Mouse (Mus musculus) liver, embryonic 14.5 days (tissue): Measurements from ENCODE around the gene Spata25. TPM values are rescaled to one million over a fixed set of nuclear protein-coding genes. Genes with fewer than 3 reads are reported as not detected.

ENCODE experiments used
- ATAC-seq: fragments of 200-750 bp; cut with Nextera tagmentation; 2 replicates; pipeline ENCODE4 v1.8.0; 2017; ENCODE audit warnings: moderate number of reproducible peaks, mild to moderate bottlenecking, moderate library complexity; ENCODE audit not compliant: insufficient read depth
- DNase-seq, 3 experiments: peaks; one replicate each; pipeline ENCODE4 v3.0.0-alpha.2; 2012 to 2013; ENCODE audit warnings: low read depth in 3 of 3, low spot score in 3 of 3
- H3K27ac ChIP-seq: fragments of 300-500 bp; sonication (generic); 2 replicates; pipeline ENCODE4 v1.5.1; 2014; ENCODE audit warnings: moderate library complexity, mild to moderate bottlenecking, control low read depth, inconsistent platforms
- H3K27me3 ChIP-seq: fragments of 300-500 bp; sonication (generic); 2 replicates; pipeline ENCODE4 v1.6.1; 2014; ENCODE audit warnings: mild to moderate bottlenecking, low read length, moderate library complexity; ENCODE audit not compliant: control insufficient read depth, insufficient read depth
- H3K36me3 ChIP-seq: fragments of 300-500 bp; sonication (generic); replicated peaks from 2 replicates; pipeline ENCODE4 v1.6.1; 2014; ENCODE audit warnings: low read depth; ENCODE audit not compliant: control insufficient read depth, insufficient read depth
- H3K4me1 ChIP-seq, 2 experiments: fragments of 200-500 bp in 1 of 2; fragments of 300-500 bp in 1 of 2; sonication (generic) in 1 of 2; replicated peaks; 2 replicates each; pipeline ENCODE4 v1.6.1; 2012 to 2014; ENCODE audit warnings: antibody characterized with exemption in 1 of 2, inconsistent platforms in 1 of 2, low read length in 1 of 2; ENCODE audit not compliant: control insufficient read depth in 2 of 2, insufficient read depth in 2 of 2
- H3K4me2 ChIP-seq: fragments of 300-500 bp; sonication (generic); 2 replicates; pipeline ENCODE4 v1.6.1; 2014; ENCODE audit warnings: low read depth, mild to moderate bottlenecking, control low read depth, moderate library complexity
- H3K4me3 ChIP-seq, 2 experiments: fragments of 200-500 bp in 1 of 2; fragments of 300-500 bp in 1 of 2; sonication (generic) in 1 of 2; 2 replicates each; pipeline ENCODE4 v1.5.1; 2012 to 2014; ENCODE audit warnings: low read depth in 2 of 2, low read length in 2 of 2, mild to moderate bottlenecking in 2 of 2, control low read depth in 1 of 2, inconsistent platforms in 1 of 2, moderate library complexity in 1 of 2; ENCODE audit not compliant: insufficient read depth in 1 of 2
- H3K9ac ChIP-seq: fragments of 300-500 bp; sonication (generic); replicated peaks from 2 replicates; pipeline ENCODE4 v1.6.1; 2014; ENCODE audit warnings: mild to moderate bottlenecking, control low read depth, moderate library complexity
- H3K9me3 ChIP-seq: fragments of 300-500 bp; sonication (generic); 2 replicates; pipeline ENCODE4 v1.6.1; 2016; ENCODE audit warnings: low read length, mixed read lengths; ENCODE audit not compliant: control insufficient read depth
- CTCF ChIP-seq: IDR thresholded peaks from 2 replicates; pipeline ENCODE4 v1.5.1; 2016; ENCODE audit warnings: antibody characterized with exemption, low read depth, control low read depth
- EP300 ChIP-seq: IDR thresholded peaks from 2 replicates; pipeline ENCODE4 v1.6.1; 2016; ENCODE audit warnings: antibody characterized with exemption, low read depth
- WGBS: fragments of 180-500 bp; shearing (Covaris S2); extraction: QIAGEN DNeasy Blood & Tissue Kit; methylation state at CpG from one replicate; pipeline ENCODE4 v1.1.7; 2014; ENCODE audit not compliant: insufficient replicate concordance; 5-methylcytosine and 5-hydroxymethylcytosine counted together
- polyA plus RNA-seq, 2 experiments: library from polyadenylated mRNA; depleted of rRNA in 1 of 2; stranded (reverse) in 1 of 2; unstranded in 1 of 2; fragments of >200 nt; fragmentation: Nextera tagmentation in 1 of 2; extraction: Ambion mirVana in 1 of 2; gene quantifications; 2 replicates each; pipeline versions ENCODE4 v1.2.1 to v1.2.3; 2012 to 2014

Spata25 gene
- polyA plus RNA-seq, 2 experiments = not detected

DNA sequence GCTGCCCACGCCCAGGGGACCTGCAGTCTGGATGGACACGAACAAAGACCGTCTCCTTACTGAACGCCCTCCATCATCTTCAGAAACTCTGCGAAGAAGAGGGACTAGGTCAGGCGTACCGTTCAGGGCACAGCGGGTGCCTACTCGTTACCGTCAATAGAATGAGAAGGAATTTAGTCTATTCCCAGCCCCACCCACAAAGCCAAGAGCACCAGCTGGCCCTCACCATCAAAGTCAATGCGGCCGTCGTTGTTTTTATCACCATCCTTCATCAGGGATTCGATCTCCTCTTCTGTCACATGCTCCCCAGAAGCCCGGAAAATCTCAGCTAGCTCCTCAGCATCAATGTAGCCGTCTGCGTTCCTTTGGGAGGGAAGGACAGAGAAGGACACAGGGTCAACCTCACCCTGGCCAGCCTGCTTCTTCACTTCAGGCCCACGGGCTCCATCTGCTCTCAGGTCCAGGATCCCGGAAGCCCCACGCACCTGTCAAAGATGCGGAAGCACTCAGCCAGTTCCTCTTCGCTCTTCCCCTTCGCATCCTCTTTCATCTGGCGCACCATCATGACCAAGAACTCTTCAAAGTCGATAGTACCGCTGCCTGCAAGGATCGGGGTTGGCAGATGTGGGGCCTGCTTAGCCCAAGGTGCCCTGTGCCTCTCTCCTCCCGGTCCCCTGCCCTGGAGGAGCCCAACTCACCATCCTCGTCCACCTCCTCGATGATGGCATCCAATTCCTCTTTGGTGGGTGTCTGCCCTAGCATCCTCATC is 50.9 kb downstream of the Spata25 start:
- TF ChIP-seq CTCF (no peak), EP300 (no peak)
- Histone ChIP-seq H3K27ac (no peak overlapping the region), H3K4me2 (no peak overlapping the region), H3K36me3 (peaks cover 10% of the 10 kb centered on the region), H3K9me3 (no peaks in the 10 kb centered on the region), H3K4me3 (no peak overlapping the region), H3K4me1 (peaks cover 15 to 17% of the 10 kb centered on the region in 2 experiments), H3K27me3 (peaks cover 21% of the 10 kb centered on the region; the same call in 1 of the 2 replicates), H3K9ac (no peak overlapping the region)
- ATAC-seq (no peak), DNase-seq (no peak)
- WGBS = 70% methylated on average over 30 of the region's 30 CpGs

DNA sequence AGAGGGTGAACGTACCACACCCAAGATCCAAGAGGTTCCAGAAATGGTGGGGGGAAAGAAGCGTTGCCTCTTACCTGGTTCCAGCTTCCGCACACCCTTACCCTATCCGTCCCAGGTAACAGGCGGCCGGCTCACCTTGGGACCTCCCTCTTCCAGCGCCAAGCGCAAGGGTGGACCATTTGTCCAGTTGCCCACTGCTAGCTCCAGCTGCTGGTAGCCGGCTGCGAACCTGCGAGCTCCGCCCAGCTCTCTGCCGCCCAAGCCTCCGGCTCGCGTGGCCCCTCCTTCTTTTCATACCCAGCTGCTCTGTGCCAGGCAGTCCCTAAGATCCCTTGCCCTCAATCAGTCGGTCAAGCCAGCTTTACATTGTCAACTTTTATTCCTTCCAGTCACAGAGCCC is 51.5 kb downstream of the Spata25 start:
- 54% methylated on average over 17 of the region's 17 CpGs for WGBS
- peaks cover 21% of the 10 kb centered on the region; the same call in 1 of the 2 replicates for H3K27me3 ChIP-seq
- H3K4me2 ChIP-seq = no peak overlapping the region
- H3K9me3 ChIP-seq = no peaks in the 10 kb centered on the region
- ATAC-seq = no peak
- TF ChIP-seq CTCF = no peak
- TF ChIP-seq EP300 = no peak
- peaks cover 17% of the 10 kb centered on the region for H3K36me3 ChIP-seq
- DNase-seq = no peak
- no peak overlapping the region for H3K9ac ChIP-seq
- H3K4me3 ChIP-seq = no peak overlapping the region
- H3K27ac ChIP-seq = no peak overlapping the region
- peaks cover 19 to 21% of the 10 kb centered on the region in 2 experiments for H3K4me1 ChIP-seq

Other genes starting within 250 kb of the Spata25 start
- 0.06 and 0.11 TPM in 2 replicates for gene Wfdc6a, start 243.1 kb downstream of the Spata25 start, polyA plus RNA-seq (2012; rRNA removed)
- gene Wfdc6a, start 243.1 kb downstream of the Spata25 start, polyA plus RNA-seq (2014; fragmentation: Nextera tagmentation; extraction: Ambion mirVana) = 0.19 TPM in 1 of 2 replicates, not detected in the other
- gene Eppin, start 234.9 kb downstream of the Spata25 start, polyA plus RNA-seq (2012; rRNA removed) = not detected in 2 replicates
- gene Eppin, start 234.9 kb downstream of the Spata25 start, polyA plus RNA-seq (2014; fragmentation: Nextera tagmentation; extraction: Ambion mirVana) = not detected in 2 replicates
- gene Wfdc6b, start 215.0 kb downstream of the Spata25 start, polyA plus RNA-seq (2012; rRNA removed) = not detected in 2 replicates
- not detected in 2 replicates for gene Wfdc6b, start 215.0 kb downstream of the Spata25 start, polyA plus RNA-seq (2014; fragmentation: Nextera tagmentation; extraction: Ambion mirVana)
- gene Wfdc8, start 214.9 kb downstream of the Spata25 start, polyA plus RNA-seq (2012; rRNA removed) = not detected in 2 replicates
- not detected in 2 replicates for gene Wfdc8, start 214.9 kb downstream of the Spata25 start, polyA plus RNA-seq (2014; fragmentation: Nextera tagmentation; extraction: Ambion mirVana)
- gene Wfdc16, start 189.7 kb downstream of the Spata25 start, polyA plus RNA-seq (2012; rRNA removed) = not detected in 2 replicates
- gene Wfdc16, start 189.7 kb downstream of the Spata25 start, polyA plus RNA-seq (2014; fragmentation: Nextera tagmentation; extraction: Ambion mirVana) = not detected in 2 replicates
- gene Wfdc10, start 172.5 kb downstream of the Spata25 start, polyA plus RNA-seq (2012; rRNA removed) = not detected in 2 replicates
- not detected in 2 replicates for gene Wfdc10, start 172.5 kb downstream of the Spata25 start, polyA plus RNA-seq (2014; fragmentation: Nextera tagmentation; extraction: Ambion mirVana)
- gene Wfdc9, start 172.0 kb downstream of the Spata25 start, polyA plus RNA-seq (2012; rRNA removed) = not detected in 2 replicates
- not detected in 2 replicates for gene Wfdc9, start 172.0 kb downstream of the Spata25 start, polyA plus RNA-seq (2014; fragmentation: Nextera tagmentation; extraction: Ambion mirVana)
- gene Wfdc11, start 154.4 kb downstream of the Spata25 start, polyA plus RNA-seq (2012; rRNA removed) = not detected in 2 replicates
- gene Wfdc11, start 154.4 kb downstream of the Spata25 start, polyA plus RNA-seq (2014; fragmentation: Nextera tagmentation; extraction: Ambion mirVana) = not detected in 2 replicates
- not detected in 2 replicates for gene Wfdc13, start 143.4 kb downstream of the Spata25 start, polyA plus RNA-seq (2012; rRNA removed)
- gene Wfdc13, start 143.4 kb downstream of the Spata25 start, polyA plus RNA-seq (2014; fragmentation: Nextera tagmentation; extraction: Ambion mirVana) = not detected in 2 replicates
- gene Spint4, start 130.0 kb downstream of the Spata25 start, polyA plus RNA-seq (2012; rRNA removed) = 0.08 TPM in 1 of 2 replicates, not detected in the other
- gene Spint4, start 130.0 kb downstream of the Spata25 start, polyA plus RNA-seq (2014; fragmentation: Nextera tagmentation; extraction: Ambion mirVana) = not detected in 2 replicates
- not detected in 2 replicates for gene Spint5, start 113.2 kb downstream of the Spata25 start, polyA plus RNA-seq (2012; rRNA removed)
- gene Spint5, start 113.2 kb downstream of the Spata25 start, polyA plus RNA-seq (2014; fragmentation: Nextera tagmentation; extraction: Ambion mirVana) = not detected in 2 replicates
- gene Wfdc3, start 82.6 kb downstream of the Spata25 start, polyA plus RNA-seq (2012; rRNA removed) = 1.7 and 1.9 TPM in 2 replicates
- 1.6 and 2.1 TPM in 2 replicates for gene Wfdc3, start 82.6 kb downstream of the Spata25 start, polyA plus RNA-seq (2014; fragmentation: Nextera tagmentation; extraction: Ambion mirVana)
- 16.2 and 26.0 TPM in 2 replicates for gene Dnttip1, start 82.6 kb downstream of the Spata25 start, polyA plus RNA-seq (2012; rRNA removed)
- 36.7 and 43.7 TPM in 2 replicates for gene Dnttip1, start 82.6 kb downstream of the Spata25 start, polyA plus RNA-seq (2014; fragmentation: Nextera tagmentation; extraction: Ambion mirVana)
- gene Ube2c, start 58.6 kb downstream of the Spata25 start, polyA plus RNA-seq (2012; rRNA removed) = 459 and 465 TPM in 2 replicates
- gene Ube2c, start 58.6 kb downstream of the Spata25 start, polyA plus RNA-seq (2014; fragmentation: Nextera tagmentation; extraction: Ambion mirVana) = 533 and 562 TPM in 2 replicates
- gene Tnnc2, start 48.6 kb downstream of the Spata25 start, polyA plus RNA-seq (2012; rRNA removed) = 0.15 and 0.32 TPM in 2 replicates
- gene Tnnc2, start 48.6 kb downstream of the Spata25 start, polyA plus RNA-seq (2014; fragmentation: Nextera tagmentation; extraction: Ambion mirVana) = 0.44 TPM in 1 of 2 replicates, not detected in the other
- gene Snx21, start 42.7 kb downstream of the Spata25 start, polyA plus RNA-seq (2012; rRNA removed) = 2.3 TPM in 2 replicates
- 2.9 and 4.4 TPM in 2 replicates for gene Snx21, start 42.7 kb downstream of the Spata25 start, polyA plus RNA-seq (2014; fragmentation: Nextera tagmentation; extraction: Ambion mirVana)
- 20.6 and 22.1 TPM in 2 replicates for gene Acot8, start 23.7 kb downstream of the Spata25 start, polyA plus RNA-seq (2012; rRNA removed)
- gene Acot8, start 23.7 kb downstream of the Spata25 start, polyA plus RNA-seq (2014; fragmentation: Nextera tagmentation; extraction: Ambion mirVana) = 13.5 and 14.7 TPM in 2 replicates
- 2.2 and 2.4 TPM in 2 replicates for gene Zswim3, start 23.4 kb downstream of the Spata25 start, polyA plus RNA-seq (2012; rRNA removed)
- 3.7 and 4.5 TPM in 2 replicates for gene Zswim3, start 23.4 kb downstream of the Spata25 start, polyA plus RNA-seq (2014; fragmentation: Nextera tagmentation; extraction: Ambion mirVana)
- 2.0 and 2.6 TPM in 2 replicates for gene Zswim1, start 5.9 kb downstream of the Spata25 start, polyA plus RNA-seq (2012; rRNA removed)
- 3.6 and 4.6 TPM in 2 replicates for gene Zswim1, start 5.9 kb downstream of the Spata25 start, polyA plus RNA-seq (2014; fragmentation: Nextera tagmentation; extraction: Ambion mirVana)
- 69.5 and 82.7 TPM in 2 replicates for gene Ctsa, start 4.3 kb upstream of the Spata25 start, polyA plus RNA-seq (2012; rRNA removed)
- 59.4 and 60.8 TPM in 2 replicates for gene Ctsa, start 4.3 kb upstream of the Spata25 start, polyA plus RNA-seq (2014; fragmentation: Nextera tagmentation; extraction: Ambion mirVana)
- gene Neurl2, start 4.9 kb upstream of the Spata25 start, polyA plus RNA-seq (2012; rRNA removed) = 0.70 and 1.2 TPM in 2 replicates
- gene Neurl2, start 4.9 kb upstream of the Spata25 start, polyA plus RNA-seq (2014; fragmentation: Nextera tagmentation; extraction: Ambion mirVana) = 1.0 and 1.5 TPM in 2 replicates
- gene Pltp, start 29.2 kb upstream of the Spata25 start, polyA plus RNA-seq (2012; rRNA removed) = 8.4 and 9.6 TPM in 2 replicates
- 7.6 and 10.0 TPM in 2 replicates for gene Pltp, start 29.2 kb upstream of the Spata25 start, polyA plus RNA-seq (2014; fragmentation: Nextera tagmentation; extraction: Ambion mirVana)
- gene Pcif1, start 50.8 kb upstream of the Spata25 start, polyA plus RNA-seq (2012; rRNA removed) = 19.6 and 20.2 TPM in 2 replicates
- 37.5 and 43.4 TPM in 2 replicates for gene Pcif1, start 50.8 kb upstream of the Spata25 start, polyA plus RNA-seq (2014; fragmentation: Nextera tagmentation; extraction: Ambion mirVana)
- 8.8 and 10.1 TPM in 2 replicates for gene Zfp335, start 83.2 kb upstream of the Spata25 start, polyA plus RNA-seq (2012; rRNA removed)
- gene Zfp335, start 83.2 kb upstream of the Spata25 start, polyA plus RNA-seq (2014; fragmentation: Nextera tagmentation; extraction: Ambion mirVana) = 4.0 and 5.2 TPM in 2 replicates
- 0.97 and 1.00 TPM in 2 replicates for gene Mmp9, start 112.2 kb upstream of the Spata25 start, polyA plus RNA-seq (2012; rRNA removed)
- 0.76 and 1.2 TPM in 2 replicates for gene Mmp9, start 112.2 kb upstream of the Spata25 start, polyA plus RNA-seq (2014; fragmentation: Nextera tagmentation; extraction: Ambion mirVana)
- gene Slc12a5, start 132.3 kb upstream of the Spata25 start, polyA plus RNA-seq (2012; rRNA removed) = 0.42 and 0.60 TPM in 2 replicates
- gene Slc12a5, start 132.3 kb upstream of the Spata25 start, polyA plus RNA-seq (2014; fragmentation: Nextera tagmentation; extraction: Ambion mirVana) = 0.10 and 0.24 TPM in 2 replicates
- 11.7 and 13.5 TPM in 2 replicates for gene Ncoa5, start 206.3 kb upstream of the Spata25 start, polyA plus RNA-seq (2012; rRNA removed)
- gene Ncoa5, start 206.3 kb upstream of the Spata25 start, polyA plus RNA-seq (2014; fragmentation: Nextera tagmentation; extraction: Ambion mirVana) = 11.6 TPM in 2 replicates
- 1.9 and 2.4 TPM in 2 replicates for gene Cd40, start 227.1 kb upstream of the Spata25 start, polyA plus RNA-seq (2012; rRNA removed)
- 3.0 and 4.3 TPM in 2 replicates for gene Cd40, start 227.1 kb upstream of the Spata25 start, polyA plus RNA-seq (2014; fragmentation: Nextera tagmentation; extraction: Ambion mirVana)